Mouse (Mus musculus) myocyte (in vitro differentiated cells): ENCODE results near the gene Mon1a. TPM values are rescaled to one million over a fixed set of nuclear protein-coding genes. Genes with fewer than 3 reads are reported as not detected.

Experiments
- H3K27me3 ChIP-seq: one replicate; pipeline ENCODE4 v1.6.1; 2011; ENCODE audit not compliant: control insufficient read depth, insufficient read depth, insufficient read length
- H3K36me3 ChIP-seq: one replicate; pipeline ENCODE4 v1.6.1; 2011; ENCODE audit not compliant: control insufficient read depth, insufficient read depth
- H3K4me2 ChIP-seq: one replicate; pipeline ENCODE4 v1.6.1; 2011; ENCODE audit warnings: low read depth, control low read depth
- H3K4me3 ChIP-seq: one replicate; pipeline ENCODE4 v1.5.1; 2011; ENCODE audit warnings: mild to moderate bottlenecking, control low read depth, moderate library complexity
- H3K79me2 ChIP-seq: one replicate; pipeline ENCODE4 v1.6.1; 2011; ENCODE audit not compliant: control insufficient read depth, insufficient read depth
- H3ac ChIP-seq: one replicate; pipeline ENCODE4 v1.6.1; 2011; ENCODE audit not compliant: control insufficient read depth, insufficient read length
- CEBPB ChIP-seq: IDR thresholded peaks from 2 replicates; pipeline ENCODE4 v1.6.1; 2011; ENCODE audit warnings: mild to moderate bottlenecking, moderate library complexity; ENCODE audit not compliant: poor library complexity, insufficient read depth, severe bottlenecking
- E2F4 ChIP-seq: IDR thresholded peaks from one replicate; pipeline ENCODE4 v1.6.1; 2011; ENCODE audit warnings: mild to moderate bottlenecking, control low read depth, moderate library complexity; ENCODE audit not compliant: insufficient read depth
- MAX ChIP-seq: IDR thresholded peaks from one replicate; pipeline ENCODE4 v1.6.1; 2011; ENCODE audit warnings: low read depth, mild to moderate bottlenecking, control low read depth
- MYOD1 ChIP-seq, 3 experiments: IDR thresholded peaks; one replicate each; pipeline ENCODE4 v1.6.1; 2011; ENCODE audit warnings: control low read depth in 2 of 3, low read depth in 2 of 3, mild to moderate bottlenecking in 2 of 3, moderate library complexity in 1 of 3; ENCODE audit not compliant: insufficient read length in 2 of 3, control insufficient read depth in 1 of 3
- MYOG ChIP-seq, 3 experiments: IDR thresholded peaks; one replicate each; pipeline ENCODE4 v1.6.1; 2011; ENCODE audit warnings: control low read depth in 2 of 3, low read depth in 2 of 3, mild to moderate bottlenecking in 2 of 3; ENCODE audit not compliant: insufficient read length in 2 of 3, control insufficient read depth in 1 of 3, insufficient read depth in 1 of 3
- POLR2A ChIP-seq: IDR thresholded peaks from one replicate; pipeline ENCODE4 v1.6.1; 2011; ENCODE audit warnings: low read depth, mild to moderate bottlenecking, control low read depth, moderate library complexity; ENCODE audit not compliant: insufficient read length
- POLR2AphosphoS2 ChIP-seq: IDR thresholded peaks from one replicate; pipeline ENCODE4 v1.6.1; 2011; ENCODE audit warnings: low read depth, control low read depth; ENCODE audit not compliant: insufficient read length
- REST ChIP-seq: IDR thresholded peaks from one replicate; pipeline ENCODE4 v1.6.1; 2011; ENCODE audit warnings: mild to moderate bottlenecking, control low read depth, moderate library complexity; ENCODE audit not compliant: insufficient read depth, insufficient read length
- SRF ChIP-seq: IDR thresholded peaks from one replicate; pipeline ENCODE4 v1.6.1; 2011; ENCODE audit warnings: low read depth; ENCODE audit not compliant: control insufficient read depth, insufficient read length
- TCF12 ChIP-seq: IDR thresholded peaks from one replicate; pipeline ENCODE4 v1.6.1; 2011; ENCODE audit warnings: mild to moderate bottlenecking, control low read depth; ENCODE audit not compliant: poor library complexity, insufficient read depth, severe bottlenecking
- TCF3 ChIP-seq: IDR thresholded peaks from one replicate; pipeline ENCODE4 v1.6.1; 2011; ENCODE audit warnings: low read depth, control low read depth; ENCODE audit not compliant: insufficient read length
- USF1 ChIP-seq: IDR thresholded peaks from one replicate; pipeline ENCODE4 v1.6.1; 2011; ENCODE audit warnings: low read depth, mild to moderate bottlenecking, control low read depth, moderate library complexity
- polyA plus RNA-seq: library from polyadenylated mRNA; unstranded; fragments of >200 nt; fragmentation: generic; extraction: Trizol; gene quantifications from one replicate; pipeline ENCODE4 v1.2.1, GENCODE M21; 2012; ENCODE audit warnings: missing spikeins

Gene Mon1a
- polyA plus RNA-seq, 1 experiment = 8.4 TPM

DNA sequence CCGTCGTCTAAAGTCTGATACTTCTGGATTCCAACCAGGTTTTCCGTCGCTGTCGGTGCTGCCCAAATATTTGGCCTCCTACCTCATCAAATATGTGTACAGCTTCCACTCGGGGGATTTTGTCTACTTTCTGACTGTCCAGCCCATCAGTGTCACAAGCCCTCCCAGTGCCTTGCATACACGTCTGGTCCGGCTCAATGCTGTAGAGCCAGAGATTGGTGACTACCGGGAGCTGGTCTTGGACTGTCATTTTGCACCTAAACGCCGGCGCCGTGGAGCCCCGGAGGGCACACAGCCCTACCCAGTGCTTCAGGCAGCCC is 19.8 kb downstream of the Mon1a start:
- Histone ChIP-seq H3ac (no peak overlapping the region), H3K4me2 (no peak overlapping the region), H3K79me2 (no peaks in the 10 kb centered on the region), H3K4me3 (no peak overlapping the region), H3K27me3 (peaks cover 12% of the 10 kb centered on the region), H3K36me3 (no peaks in the 10 kb centered on the region)
- no peak for TF ChIP-seq POLR2A
- no peak for TF ChIP-seq POLR2AphosphoS2
- TF ChIP-seq MAX = no peak

DNA sequence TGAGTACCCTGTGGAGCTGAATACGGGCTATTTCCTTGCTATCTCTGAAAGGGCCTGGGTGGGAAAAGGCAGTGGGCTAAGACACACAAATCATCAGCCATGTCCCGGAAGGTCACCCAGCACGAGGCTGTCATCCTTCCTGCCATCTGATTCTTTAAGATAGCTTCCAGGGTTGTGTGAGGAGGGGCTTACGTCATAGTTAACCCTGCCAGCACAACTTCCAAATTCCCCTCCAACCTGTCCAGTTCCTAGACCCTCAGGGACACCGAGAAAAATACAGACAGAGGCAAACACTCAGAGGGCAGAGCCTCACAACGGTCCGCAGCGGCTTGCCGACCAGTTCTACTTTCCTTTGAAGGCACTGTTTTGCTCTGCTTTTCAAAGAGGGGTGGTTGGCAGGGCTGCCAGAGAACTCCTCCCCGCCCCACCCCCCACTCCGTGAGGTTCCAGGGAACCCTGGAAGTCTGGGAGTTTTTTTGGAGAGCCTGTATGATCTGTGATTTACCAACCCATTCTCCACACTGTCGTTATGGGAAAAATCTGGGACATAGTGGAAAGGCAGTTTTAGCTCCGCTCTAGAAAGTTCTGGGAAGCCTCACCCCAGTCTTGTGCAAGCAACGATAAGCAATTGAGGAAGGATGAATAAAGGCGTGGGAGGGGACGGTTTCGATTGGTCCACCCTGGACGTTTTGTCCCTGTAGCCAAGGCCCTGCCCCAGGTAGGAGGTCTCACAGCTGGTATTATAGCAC is 20.6 kb downstream of the Mon1a start:
- Histone ChIP-seq H3K27me3 (peaks cover 20% of the 10 kb centered on the region), H3K4me2 (no peak overlapping the region), H3K4me3 (no peak overlapping the region), H3K79me2 (no peaks in the 10 kb centered on the region), H3K36me3 (no peaks in the 10 kb centered on the region), H3ac (no peak overlapping the region)
- no peak for TF ChIP-seq REST
- TF ChIP-seq POLR2A = no peak
- no peak for TF ChIP-seq CEBPB
- no peak for TF ChIP-seq POLR2AphosphoS2
- TF ChIP-seq MYOG (IDR thresholded peaks at IDR 0.05; ENCODE audit: control insufficient read depth in 1 of 3, insufficient read depth in 1 of 3, insufficient read length in 2 of 3, low read depth in 2 of 3) = no peak

GRCm38 (mm10) chr9:107910025-107910769 is 22.2 kb downstream of the Mon1a start:
- H3ac ChIP-seq = no peak overlapping the region
- H3K27me3 ChIP-seq = peaks cover 36% of the 10 kb centered on the region
- H3K4me2 ChIP-seq = no peak overlapping the region
- H3K4me3 ChIP-seq = no peak overlapping the region
- no peaks in the 10 kb centered on the region for H3K79me2 ChIP-seq
- TF ChIP-seq REST = no peak
- TF ChIP-seq POLR2A = no peak
- TF ChIP-seq TCF12 = no peak
- no peak for TF ChIP-seq CEBPB
- TF ChIP-seq MYOG (IDR thresholded peaks at IDR 0.05; ENCODE audit: control insufficient read depth in 1 of 3, insufficient read depth in 1 of 3, insufficient read length in 2 of 3, low read depth in 2 of 3) = no peak
- TF ChIP-seq MYOD1 (IDR thresholded peaks at IDR 0.05; ENCODE audit: control insufficient read depth in 1 of 3, insufficient read length in 2 of 3, low read depth in 2 of 3) = no peak
- TF ChIP-seq TCF3 = no peak
- TF ChIP-seq MAX = no peak
- no peak for TF ChIP-seq POLR2AphosphoS2
- H3K36me3 ChIP-seq = no peaks in the 10 kb centered on the region

DNA sequence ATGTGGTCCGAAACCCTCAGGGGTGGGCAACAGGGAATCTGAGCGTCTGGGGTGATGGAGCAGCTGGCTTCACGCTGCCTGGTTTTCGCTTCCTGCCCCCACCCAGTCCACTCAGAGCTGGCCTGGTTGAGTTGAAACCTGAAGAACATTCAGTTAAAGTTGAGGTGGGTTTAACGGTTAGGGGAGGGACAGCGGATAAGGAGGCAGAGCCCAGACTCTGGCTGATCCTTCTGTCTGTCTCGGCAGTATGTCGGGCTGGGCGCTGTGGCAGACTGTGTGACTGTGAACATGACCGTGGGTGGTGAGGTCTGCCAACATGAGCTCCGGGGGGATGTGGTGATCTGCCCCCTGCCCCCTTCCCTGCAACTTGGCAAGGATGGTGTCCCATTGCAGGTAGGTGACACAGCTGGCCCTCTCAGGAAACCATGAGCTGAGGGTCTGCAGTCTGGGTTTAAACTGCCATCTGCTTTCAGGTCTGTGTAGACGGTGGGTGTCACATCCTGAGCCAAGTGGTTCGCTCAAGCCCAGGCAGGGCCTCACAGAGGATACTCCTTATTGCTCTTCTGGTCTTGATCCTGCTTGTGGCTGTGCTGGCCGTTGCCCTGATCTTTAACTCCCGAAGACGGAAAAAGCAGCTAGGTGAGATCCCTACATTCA is 26.9 kb downstream of the Mon1a start:
- Histone ChIP-seq H3K27me3 (peaks cover 55% of the 10 kb centered on the region), H3K36me3 (no peaks in the 10 kb centered on the region), H3K4me2 (no peak overlapping the region), H3K4me3 (no peak overlapping the region), H3ac (no peak overlapping the region), H3K79me2 (no peaks in the 10 kb centered on the region)
- TF ChIP-seq POLR2A (no peak), MYOD1 (IDR thresholded peaks at IDR 0.05; ENCODE audit: control insufficient read depth in 1 of 3, insufficient read length in 2 of 3, low read depth in 2 of 3) (no peak), USF1 (no peak), E2F4 (no peak), TCF3 (no peak), SRF (no peak)

GRCm38 (mm10) chr9:107917895-107918608 is 30.1 kb downstream of the Mon1a start:
- no peaks in the 10 kb centered on the region for H3K79me2 ChIP-seq
- H3K4me2 ChIP-seq = peak overlapping the region; percentile 34
- no peak overlapping the region for H3K4me3 ChIP-seq
- TF ChIP-seq USF1 = no peak
- H3ac ChIP-seq = no peak overlapping the region
- peaks cover 40% of the 10 kb centered on the region for H3K27me3 ChIP-seq
- H3K36me3 ChIP-seq = no peaks in the 10 kb centered on the region
